Mouse (Mus musculus): ENCODE data around the gene Gns. TPM values are rescaled to one million over a fixed set of nuclear protein-coding genes. Genes with fewer than 3 reads are reported as not detected.
A peak's percentile ranks its signal among the peaks of the same experiment; 100 is the strongest.
"Not testable (repeated sequence)": the region's sequence is repeated elsewhere in the genome, so short reads cannot be mapped to it uniquely, and the experiment has no call there.

Gns gene
- polyA plus RNA-seq (2015; fragmentation: Nextera tagmentation; extraction: Ambion mirVana) = 35.5 and 36.4 TPM in 2 replicates

- Histone ChIP-seq H3K4me2 (peak within 1 kb of the TSS; percentile 88), H3K27ac (peak within 1 kb of the TSS; percentile 66), H3K36me3 (peaks cover 2% of the 10 kb centered on the region; the same call in 1 of the 2 replicates), H3K4me3 (peak within 1 kb of the TSS; percentile 96), H3K9me3 (no peaks in the 10 kb centered on the region), H3K27me3 (no peaks in the 10 kb centered on the region), H3K4me1 (peaks cover 22% of the 10 kb centered on the region), H3K9ac (peak within 1 kb of the TSS; percentile 80)
- under 1% methylated on average over 68 of the region's 72 CpGs for WGBS
- peak; percentile 97 for ATAC-seq (ENCODE audit: borderline replicate concordance, extremely low read depth, low FRiP score, low TSS enrichment)
Measured at GRCm38 (mm10) chr10:121364801-121365564, at the start of gene Gns. Gene Gns (plus strand): TSS chr10:121365090.

DNA sequence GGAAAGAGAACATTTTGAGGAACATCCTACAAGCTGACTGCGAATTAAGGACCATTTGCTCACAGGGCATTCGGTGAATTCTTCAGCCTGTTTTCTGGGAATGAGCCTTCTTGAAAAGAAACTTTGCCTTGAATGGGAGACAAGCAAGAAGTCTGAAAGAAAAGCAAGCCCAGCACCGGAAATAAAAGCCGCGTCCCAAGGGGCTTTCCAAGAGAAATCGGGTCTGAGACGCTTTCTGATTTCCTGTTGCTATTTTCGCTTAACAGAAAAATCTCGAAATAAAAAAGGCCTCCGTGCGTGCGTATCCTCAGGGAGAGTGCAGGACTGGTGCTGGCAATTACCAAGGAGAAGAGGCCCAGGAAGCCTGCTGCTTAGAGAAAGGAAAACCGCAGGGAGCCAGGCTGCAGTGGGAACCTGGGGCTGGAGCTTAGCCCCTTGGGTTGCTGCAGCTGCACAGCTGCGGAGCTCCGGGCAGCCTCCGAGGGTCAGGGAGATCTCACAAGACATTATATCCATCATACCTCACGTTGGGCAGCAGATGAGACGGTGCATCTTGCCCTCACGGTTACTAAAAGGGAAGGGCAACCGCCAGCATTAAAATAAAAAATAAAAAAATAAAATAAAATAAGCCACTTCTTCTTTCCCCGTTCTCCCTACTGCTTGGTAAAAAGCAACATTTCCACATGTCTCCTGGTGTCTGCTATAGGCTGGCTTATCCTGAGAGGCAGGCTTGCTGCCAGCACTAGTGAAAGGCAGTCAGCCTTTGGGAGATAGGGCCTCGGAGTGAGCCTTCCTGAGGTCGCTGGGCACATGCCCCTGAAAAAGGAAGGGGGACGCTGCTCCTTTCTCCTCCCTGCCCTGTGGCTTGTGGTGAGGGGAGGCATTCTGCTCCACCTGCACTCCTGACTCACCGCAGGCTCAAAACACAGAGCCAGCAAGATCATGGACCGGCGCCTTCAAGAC, 49.3 kb upstream of the Gns start:
- ATAC-seq (ENCODE audit: borderline replicate concordance, extremely low read depth, low FRiP score, low TSS enrichment) = no peak
- H3K9me3 ChIP-seq = no peaks in the 10 kb centered on the region
- H3K36me3 ChIP-seq = no peaks in the 10 kb centered on the region
- 32% methylated on average over 27 of the region's 27 CpGs for WGBS
- no peak overlapping the region for H3K9ac ChIP-seq
- no peak overlapping the region for H3K4me3 ChIP-seq
- H3K27me3 ChIP-seq = peaks cover 11% of the 10 kb centered on the region
- H3K4me2 ChIP-seq = peak overlapping the region; percentile 39
- peak overlapping the region; percentile 0; the same call in 1 of the 2 replicates for H3K27ac ChIP-seq
- H3K4me1 ChIP-seq = peaks cover 12% of the 10 kb centered on the region

- WGBS = 71% methylated on average over 10 of the region's 10 CpGs
- ATAC-seq (ENCODE audit: borderline replicate concordance, extremely low read depth, low FRiP score, low TSS enrichment) = no peak
- H3K4me3 ChIP-seq = no peak overlapping the region
Measured at GRCm38 (mm10) chr10:121316361-121316760, 48.5 kb upstream of the Gns start.

DNA sequence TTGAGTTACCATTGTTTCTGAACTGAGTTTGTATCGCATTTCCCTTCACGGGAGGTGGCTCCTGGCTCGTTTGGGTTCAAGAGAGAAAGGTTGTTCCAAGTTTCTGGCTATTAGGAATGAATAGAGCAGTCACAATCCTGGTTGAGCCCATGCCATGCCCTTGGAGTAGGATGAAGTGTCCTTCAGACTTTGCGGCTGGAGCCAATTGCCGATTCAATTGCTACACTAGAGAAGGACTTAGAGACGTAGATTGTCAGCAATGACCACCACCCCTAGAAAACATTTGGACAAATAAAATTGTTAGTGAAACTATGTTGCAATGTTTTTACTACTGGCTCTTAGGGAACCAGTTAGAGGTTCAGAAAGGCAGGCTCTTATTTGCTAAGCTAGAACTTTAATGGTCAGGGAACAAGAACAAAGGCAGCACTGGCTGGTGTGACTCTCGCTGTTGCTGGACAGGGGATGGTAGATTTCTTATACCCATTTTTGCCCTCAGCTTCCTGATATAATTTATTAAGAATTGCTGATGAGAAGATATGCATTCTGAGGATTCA, 46.4 kb upstream of the Gns start:
- Histone ChIP-seq H3K36me3 (no peaks in the 10 kb centered on the region), H3K27me3 (no peaks in the 10 kb centered on the region), H3K9me3 (no peaks in the 10 kb centered on the region), H3K27ac (no peak overlapping the region), H3K4me1 (peaks cover 7% of the 10 kb centered on the region; the same call in 1 of the 2 replicates), H3K4me2 (no peak overlapping the region), H3K4me3 (no peak overlapping the region), H3K9ac (no peak overlapping the region)
- no peak for ATAC-seq (ENCODE audit: borderline replicate concordance, extremely low read depth, low FRiP score, low TSS enrichment)
- WGBS = 69% methylated on average over 7 of the region's 7 CpGs

More at GRCm38 (mm10) chr10:121316361-121316760, 48.5 kb upstream of the Gns start:
- Histone ChIP-seq H3K4me1 (peaks cover 7% of the 10 kb centered on the region; the same call in 1 of the 2 replicates), H3K9ac (no peak overlapping the region), H3K9me3 (no peaks in the 10 kb centered on the region), H3K36me3 (no peaks in the 10 kb centered on the region), H3K27ac (no peak overlapping the region), H3K4me2 (0 out of 2 replicates have a peak overlapping the region, but pooled peaks have one; percentile 2), H3K27me3 (peaks cover 4% of the 10 kb centered on the region)

DNA sequence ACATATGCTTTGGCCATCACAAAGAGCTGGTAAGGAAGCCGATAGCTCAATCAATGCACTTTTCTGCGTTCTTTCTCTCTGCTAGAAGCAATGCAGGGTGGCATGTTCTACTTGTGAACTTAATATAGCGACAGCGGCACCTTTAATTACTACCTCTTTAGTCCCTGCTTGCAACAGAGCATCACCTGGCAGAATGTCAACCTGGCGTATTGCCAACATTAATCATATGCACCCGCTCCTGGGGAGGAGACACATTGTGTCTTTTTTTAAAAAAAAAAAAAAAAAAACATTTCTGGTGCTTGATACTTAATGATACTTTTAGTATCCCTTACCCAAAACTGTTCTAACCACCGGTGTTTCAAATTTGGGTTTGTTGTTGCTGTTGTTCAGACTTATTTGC, 41.4 kb upstream of the Gns start:
- Histone ChIP-seq H3K27ac (no peak overlapping the region), H3K4me3 (no peak overlapping the region), H3K27me3 (no peaks in the 10 kb centered on the region), H3K9ac (no peak overlapping the region), H3K4me1 (no peaks in the 10 kb centered on the region), H3K4me2 (no peak overlapping the region), H3K9me3 (no peaks in the 10 kb centered on the region), H3K36me3 (no peaks in the 10 kb centered on the region)
- no peak for ATAC-seq (ENCODE audit: borderline replicate concordance, extremely low read depth, low FRiP score, low TSS enrichment)
- 70% methylated on average over 7 of the region's 7 CpGs for WGBS

DNA sequence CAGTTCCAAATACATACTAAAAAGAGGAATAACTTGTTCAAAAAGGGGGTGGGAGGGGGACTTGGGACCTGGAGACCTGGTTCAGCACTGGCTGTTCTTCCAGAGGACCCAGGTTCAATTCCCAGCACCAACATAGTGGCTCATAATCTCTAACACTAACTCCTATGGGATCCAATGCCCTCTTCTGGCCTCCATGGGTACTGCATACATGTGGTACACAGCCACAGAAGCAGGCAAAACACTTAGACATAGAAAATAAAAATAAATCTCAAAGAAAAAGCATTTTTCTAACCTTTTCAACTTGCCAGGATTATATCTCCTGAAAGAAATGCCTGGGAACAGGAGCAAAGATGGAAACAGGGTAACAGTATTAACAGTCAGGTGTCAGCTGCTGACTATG, 38.7 kb upstream of the Gns start:
- Histone ChIP-seq H3K4me2 (no peak overlapping the region), H3K27me3 (no peaks in the 10 kb centered on the region), H3K27ac (no peak overlapping the region), H3K9me3 (no peaks in the 10 kb centered on the region), H3K9ac (no peak overlapping the region), H3K4me3 (no peak overlapping the region), H3K36me3 (no peaks in the 10 kb centered on the region), H3K4me1 (no peaks in the 10 kb centered on the region)
- no peak for ATAC-seq (ENCODE audit: borderline replicate concordance, extremely low read depth, low FRiP score, low TSS enrichment)

DNA sequence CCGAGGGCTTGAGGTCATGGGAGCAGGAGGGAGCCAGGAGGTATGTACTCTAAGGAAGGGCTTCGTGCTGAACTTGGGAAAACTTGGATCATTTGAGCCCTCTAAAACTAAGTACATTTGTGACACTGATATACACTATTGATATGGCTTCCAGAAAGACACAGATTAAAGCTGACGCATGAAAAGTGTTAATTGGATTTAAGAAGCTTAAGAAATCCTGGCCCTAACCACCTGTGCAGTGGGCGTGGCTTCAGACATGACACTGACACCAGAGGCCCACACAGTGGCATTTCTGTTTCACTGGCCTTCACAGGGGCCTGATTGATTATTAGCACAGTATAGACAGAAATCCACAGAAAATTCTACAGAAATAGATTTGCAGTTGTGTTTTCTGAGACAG, 35.3 kb upstream of the Gns start:
- Histone ChIP-seq H3K27me3 (no peaks in the 10 kb centered on the region), H3K4me2 (no peak overlapping the region), H3K27ac (no peak overlapping the region), H3K4me1 (no peaks in the 10 kb centered on the region), H3K9ac (no peak overlapping the region), H3K4me3 (no peak overlapping the region), H3K9me3 (no peaks in the 10 kb centered on the region), H3K36me3 (no peaks in the 10 kb centered on the region)
- 66% methylated on average over 4 of the region's 4 CpGs for WGBS
- ATAC-seq (ENCODE audit: borderline replicate concordance, extremely low read depth, low FRiP score, low TSS enrichment) = no peak

GRCm38 (mm10) chr10:121330940-121331339, 34.0 kb upstream of the Gns start:
- WGBS = 12% methylated on average over 7 of the region's 7 CpGs
- Histone ChIP-seq H3K4me3 (no peak overlapping the region), H3K4me1 (no peaks in the 10 kb centered on the region), H3K27ac (no peak overlapping the region), H3K36me3 (no peaks in the 10 kb centered on the region), H3K9me3 (no peaks in the 10 kb centered on the region), H3K9ac (no peak overlapping the region), H3K27me3 (no peaks in the 10 kb centered on the region), H3K4me2 (no peak overlapping the region)
- no peak for ATAC-seq (ENCODE audit: borderline replicate concordance, extremely low read depth, low FRiP score, low TSS enrichment)

GRCm38 (mm10) chr10:121334576-121334975, 30.3 kb upstream of the Gns start:
- Histone ChIP-seq H3K4me3 (no peak overlapping the region), H3K36me3 (no peaks in the 10 kb centered on the region), H3K27me3 (no peaks in the 10 kb centered on the region), H3K4me2 (no peak overlapping the region), H3K4me1 (no peaks in the 10 kb centered on the region), H3K9ac (no peak overlapping the region), H3K27ac (no peak overlapping the region), H3K9me3 (no peaks in the 10 kb centered on the region)
- 73% methylated on average over 3 of the region's 3 CpGs for WGBS
- ATAC-seq (ENCODE audit: borderline replicate concordance, extremely low read depth, low FRiP score, low TSS enrichment) = no peak

GRCm38 (mm10) chr10:121336536-121336935, 28.4 kb upstream of the Gns start:
- H3K9ac ChIP-seq; ATAC-seq (ENCODE audit: borderline replicate concordance, extremely low read depth, low FRiP score, low TSS enrichment); H3K27ac ChIP-seq; H3K27me3 ChIP-seq; H3K4me1 ChIP-seq; H3K9me3 ChIP-seq; H3K4me3 ChIP-seq; H3K36me3 ChIP-seq: not testable (repeated sequence)
- H3K4me2 ChIP-seq = peak overlapping the region; percentile 8; the same call in 1 of the 2 replicates
- WGBS = 52% methylated on average over 14 of the region's 14 CpGs

GRCm38 (mm10) chr10:121340754-121341593, 23.9 kb upstream of the Gns start:
- ATAC-seq (ENCODE audit: borderline replicate concordance, extremely low read depth, low FRiP score, low TSS enrichment) = no peak
- Histone ChIP-seq H3K27me3 (no peaks in the 10 kb centered on the region), H3K9ac (no peak overlapping the region), H3K36me3 (no peaks in the 10 kb centered on the region), H3K27ac (no peak overlapping the region), H3K4me1 (peaks cover 4% of the 10 kb centered on the region; the same call in 1 of the 2 replicates), H3K4me2 (no peak overlapping the region), H3K4me3 (no peak overlapping the region), H3K9me3 (no peaks in the 10 kb centered on the region)
- WGBS = 58% methylated on average over 11 of the region's 11 CpGs

Data from lung, embryonic 15.5 days (tissue).